Mouse (Mus musculus) limb, embryonic 13.5 days (tissue): ENCODE data around the gene Capn2. TPM values are rescaled to one million over a fixed set of nuclear protein-coding genes. Genes with fewer than 3 reads are reported as not detected.

Experiments
- ATAC-seq: fragments of 200-750 bp; cut with Nextera tagmentation; 2 replicates; pipeline ENCODE4 v1.8.0; 2017; ENCODE audit warnings: low read depth, moderate number of reproducible peaks, moderate TSS enrichment; ENCODE audit not compliant: low FRiP score
- H3K27ac ChIP-seq: fragments of 300-500 bp; sonication (generic); 2 replicates; pipeline ENCODE4 v1.5.1; 2015; ENCODE audit warnings: inconsistent platforms, mild to moderate bottlenecking, moderate library complexity
- H3K27me3 ChIP-seq: fragments of 300-500 bp; sonication (generic); 2 replicates; pipeline ENCODE4 v1.6.1; 2015; ENCODE audit warnings: mild to moderate bottlenecking, inconsistent platforms
- H3K36me3 ChIP-seq: fragments of 300-500 bp; sonication (generic); 2 replicates; pipeline ENCODE4 v1.6.1; 2015; ENCODE audit warnings: inconsistent platforms, mild to moderate bottlenecking, moderate library complexity
- H3K4me1 ChIP-seq: fragments of 300-500 bp; sonication (generic); 2 replicates; pipeline ENCODE4 v1.6.1; 2015; ENCODE audit warnings: inconsistent platforms
- H3K4me2 ChIP-seq: fragments of 300-500 bp; sonication (generic); replicated peaks from 2 replicates; pipeline ENCODE4 v1.6.1; 2015; ENCODE audit warnings: inconsistent platforms, mild to moderate bottlenecking, moderate library complexity
- H3K4me3 ChIP-seq: fragments of 300-500 bp; sonication (generic); 2 replicates; pipeline ENCODE4 v1.5.1; 2015; ENCODE audit warnings: moderate library complexity, mild to moderate bottlenecking, inconsistent platforms
- H3K9ac ChIP-seq: fragments of 300-500 bp; sonication (generic); 2 replicates; pipeline ENCODE4 v1.6.1; 2015; ENCODE audit warnings: mild to moderate bottlenecking, inconsistent platforms
- H3K9me3 ChIP-seq: fragments of 300-500 bp; sonication (generic); 2 replicates; pipeline ENCODE4 v1.6.1; 2016; ENCODE audit warnings: inconsistent platforms
- WGBS: fragments of 180-500 bp; shearing (Covaris S2); methylation state at CpG from one replicate; pipeline ENCODE4 v1.1.7; 2015; 5-methylcytosine and 5-hydroxymethylcytosine counted together
- polyA plus RNA-seq: library from polyadenylated mRNA; unstranded; fragments of >200 nt; fragmentation: Nextera tagmentation; extraction: Ambion mirVana; gene quantifications from 2 replicates; pipeline ENCODE4 v1.2.1, GENCODE M21; 2015

Capn2 gene
- polyA plus RNA-seq, 1 experiment from 2014 or later: 148 TPM

DNA sequence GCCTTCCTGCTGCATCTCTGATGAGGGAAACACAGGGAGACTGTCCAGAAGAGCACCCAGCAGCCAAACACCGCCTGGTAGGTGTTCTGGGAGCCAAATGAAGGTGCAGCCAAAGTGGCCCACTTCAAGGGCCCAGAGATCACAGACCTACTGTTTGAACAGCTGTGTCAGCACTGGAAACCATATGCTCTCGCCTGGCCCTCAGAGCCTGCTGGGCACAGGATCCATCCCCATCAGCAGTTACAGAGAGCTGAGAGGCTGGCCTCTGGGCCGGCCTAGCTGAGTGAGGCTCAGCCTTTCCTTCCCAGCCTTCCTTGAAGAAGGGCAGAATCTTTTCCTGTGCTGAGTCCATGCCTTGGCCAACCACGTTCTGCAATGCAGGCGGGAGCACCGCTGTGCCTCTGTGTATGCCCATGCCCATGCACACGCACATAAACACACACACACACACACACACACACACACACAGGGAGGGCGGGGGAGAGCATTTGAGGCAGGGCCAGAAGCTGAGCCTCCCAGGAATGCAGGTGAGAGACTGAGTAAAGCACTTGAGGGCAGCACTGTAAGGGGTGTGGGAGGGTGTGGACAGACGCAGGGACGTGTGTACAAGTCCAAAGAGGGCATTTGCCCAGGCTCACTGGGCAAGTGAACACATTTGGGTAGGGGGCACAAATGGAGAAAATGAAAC lies 8.2 kb downstream of the Capn2 start:
- Histone ChIP-seq H3K27ac (no peak overlapping the region), H3K27me3 (no peaks in the 10 kb centered on the region), H3K4me3 (no peak overlapping the region), H3K36me3 (peaks cover 83% of the 10 kb centered on the region), H3K9ac (no peak overlapping the region), H3K4me1 (peaks cover 18% of the 10 kb centered on the region), H3K4me2 (no peak overlapping the region), H3K9me3 (no peaks in the 10 kb centered on the region)
- WGBS: 66% methylated on average over 10 of the region's 10 CpGs
- peak; percentile 12; the same call in 1 of the 2 replicates for ATAC-seq

DNA sequence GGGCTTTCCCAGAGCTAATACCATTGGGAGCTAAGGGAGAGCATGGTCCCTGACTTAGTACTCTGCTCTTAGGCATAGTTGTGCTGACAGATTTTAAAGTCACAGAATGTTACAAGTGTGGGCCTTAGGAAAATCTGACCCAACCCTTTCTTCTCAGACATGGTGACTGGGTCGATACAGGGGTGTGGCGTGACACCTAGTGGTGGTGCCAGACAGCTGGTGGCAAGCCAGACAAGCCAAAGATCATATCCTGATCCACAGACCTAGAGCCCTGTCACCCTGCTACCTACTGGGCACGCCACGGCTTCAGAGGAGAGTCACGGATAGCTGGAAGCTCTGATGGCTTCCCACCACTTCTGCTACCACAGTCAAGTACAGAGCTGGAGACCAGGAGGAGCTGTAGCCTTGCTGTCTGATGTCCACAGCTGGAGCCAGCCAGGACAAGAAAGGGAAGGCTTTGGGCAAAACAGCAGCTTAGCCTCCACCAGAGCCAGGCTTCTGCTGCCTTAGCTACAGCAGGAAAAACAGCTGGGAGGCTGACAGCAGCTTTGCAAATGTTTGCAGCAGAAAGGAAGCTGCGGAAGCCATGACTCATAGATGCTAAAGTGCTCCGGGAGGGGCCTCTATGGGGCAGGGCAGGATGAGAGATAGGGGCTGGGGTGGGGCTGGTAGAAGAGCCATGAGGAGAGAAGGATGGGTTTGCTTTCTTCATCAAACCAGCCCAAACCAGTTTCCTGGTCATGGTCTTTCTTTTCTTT lies 11.0 kb downstream of the Capn2 start:
- H3K27ac ChIP-seq: peak overlapping the region; percentile 65; the same call in 1 of the 2 replicates
- H3K27me3 ChIP-seq: no peaks in the 10 kb centered on the region
- H3K9me3 ChIP-seq: no peaks in the 10 kb centered on the region
- no peak overlapping the region for H3K4me3 ChIP-seq
- no peak for ATAC-seq
- peaks cover 21% of the 10 kb centered on the region for H3K4me1 ChIP-seq
- 55% methylated on average over 7 of the region's 7 CpGs for WGBS
- peak overlapping the region; percentile 20; the same call in 1 of the 2 replicates for H3K9ac ChIP-seq
- H3K4me2 ChIP-seq: no peak overlapping the region
- peaks cover 74% of the 10 kb centered on the region for H3K36me3 ChIP-seq

DNA sequence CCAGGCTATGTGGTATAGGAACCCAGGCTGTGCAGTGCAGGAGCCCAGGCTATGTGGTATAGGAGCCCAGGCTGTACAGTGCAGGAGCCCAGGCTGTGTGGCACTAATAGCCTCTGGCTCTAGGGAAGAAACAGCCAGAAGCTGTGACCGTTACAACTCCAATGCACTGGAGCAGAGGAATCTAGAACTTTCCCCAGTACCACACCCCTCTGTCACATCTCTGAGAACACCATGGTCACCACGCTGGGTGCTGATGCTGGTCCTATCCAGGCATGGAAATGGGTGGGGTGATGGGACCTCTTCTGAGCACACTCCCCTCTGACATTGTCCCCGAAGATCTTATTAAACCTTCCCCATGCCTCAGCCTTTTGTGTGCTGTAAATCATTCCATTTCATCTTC lies 12.1 kb downstream of the Capn2 start:
- Histone ChIP-seq H3K27me3 (no peaks in the 10 kb centered on the region), H3K4me2 (no peak overlapping the region), H3K4me3 (no peak overlapping the region), H3K27ac (no peak overlapping the region), H3K9ac (no peak overlapping the region), H3K4me1 (peaks cover 21% of the 10 kb centered on the region), H3K9me3 (no peaks in the 10 kb centered on the region), H3K36me3 (peaks cover 74% of the 10 kb centered on the region)
- 87% methylated on average over 3 of the region's 3 CpGs for WGBS
- ATAC-seq: no peak

DNA sequence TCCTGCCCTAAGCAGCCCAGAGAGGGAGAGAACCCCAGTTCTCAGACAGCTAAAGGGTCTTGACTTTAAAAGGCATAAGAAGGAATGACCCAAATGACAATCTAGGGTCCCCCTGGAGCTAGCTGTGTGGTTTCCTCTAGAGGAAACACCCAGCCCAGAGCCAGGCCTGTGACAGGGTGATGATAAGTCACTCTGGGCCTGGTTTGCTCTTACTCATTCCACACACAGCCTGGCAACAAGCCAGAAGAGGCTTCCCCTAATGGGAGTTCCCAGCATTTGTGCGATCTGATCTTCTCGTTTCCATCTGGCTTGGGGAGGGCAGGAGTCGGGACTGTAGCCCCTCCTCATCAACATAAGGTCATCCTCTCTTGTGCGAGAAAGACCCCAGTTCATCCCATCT lies 13.2 kb downstream of the Capn2 start:
- Histone ChIP-seq H3K27ac (no peak overlapping the region), H3K36me3 (peaks cover 74% of the 10 kb centered on the region), H3K9me3 (no peaks in the 10 kb centered on the region), H3K27me3 (no peaks in the 10 kb centered on the region), H3K4me3 (no peak overlapping the region), H3K9ac (0 out of 2 replicates have a peak overlapping the region, but pooled peaks have one; percentile 2), H3K4me1 (peaks cover 25% of the 10 kb centered on the region), H3K4me2 (no peak overlapping the region)
- WGBS: 23% methylated on average over 4 of the region's 4 CpGs
- ATAC-seq: no peak

DNA sequence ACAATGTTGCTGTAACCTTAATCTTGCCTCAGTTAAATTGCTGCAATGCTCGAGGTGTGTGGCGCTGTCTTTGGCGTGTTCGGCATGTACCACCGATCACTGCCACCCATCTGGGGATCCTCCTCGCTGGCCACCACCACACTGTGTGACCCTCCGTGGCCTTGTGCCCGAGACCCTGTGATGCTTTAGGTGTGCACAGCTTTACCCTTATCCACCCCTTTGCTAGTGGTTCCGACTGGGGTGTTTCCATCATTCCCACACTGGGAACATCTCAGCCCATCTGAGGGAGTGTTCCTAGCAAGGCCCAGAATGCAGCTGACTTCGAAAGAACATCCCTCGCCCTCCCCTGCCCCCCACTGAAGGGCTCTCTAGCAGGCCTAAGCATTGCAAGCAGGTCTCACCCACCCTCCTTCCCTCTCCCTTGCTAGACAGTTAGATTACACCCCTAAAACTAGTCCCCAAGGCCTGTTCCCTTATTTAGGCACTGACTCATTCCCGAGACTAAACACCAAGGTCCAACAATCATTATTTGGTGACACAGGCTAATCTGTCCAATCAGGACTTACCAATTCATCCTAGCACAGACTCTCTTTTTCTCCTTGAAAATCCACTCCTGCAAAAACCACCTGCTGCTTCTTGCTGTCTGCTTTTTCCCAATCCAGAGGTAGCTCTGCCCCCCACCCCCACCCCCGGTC lies 14.1 kb downstream of the Capn2 start:
- ATAC-seq: no peak
- Histone ChIP-seq H3K4me2 (no peak overlapping the region), H3K4me3 (no peak overlapping the region), H3K27me3 (no peaks in the 10 kb centered on the region), H3K4me1 (peaks cover 25% of the 10 kb centered on the region), H3K27ac (no peak overlapping the region), H3K9me3 (no peaks in the 10 kb centered on the region), H3K9ac (no peak overlapping the region), H3K36me3 (peaks cover 70% of the 10 kb centered on the region)
- 81% methylated on average over 13 of the region's 13 CpGs for WGBS

DNA sequence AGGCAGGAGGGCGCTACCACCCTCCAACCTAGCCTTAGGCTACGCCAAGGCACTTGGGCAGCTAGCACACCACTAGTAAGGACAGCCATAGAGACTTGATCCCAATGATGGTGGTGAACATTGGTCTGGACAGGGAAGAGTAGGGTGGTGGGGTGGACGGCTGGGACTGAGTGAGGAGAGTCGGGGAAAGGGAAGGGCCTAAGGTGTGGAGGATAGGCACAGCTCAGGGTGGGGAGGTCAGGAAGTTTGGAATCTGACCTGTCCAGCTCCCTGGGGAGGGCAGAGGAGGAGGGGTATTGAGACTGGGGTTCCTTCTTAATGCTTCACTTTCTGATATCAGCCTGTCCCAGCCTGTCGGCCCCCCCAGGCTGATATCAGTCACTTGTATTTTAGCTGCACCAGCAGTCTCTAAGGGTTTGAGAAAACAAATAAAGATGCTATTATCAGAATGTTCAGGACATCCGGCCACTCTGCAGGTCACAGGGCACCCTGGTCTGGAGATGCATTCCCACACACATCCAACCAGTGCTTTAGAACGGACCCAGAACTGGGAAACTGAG lies 14.8 kb downstream of the Capn2 start:
- Histone ChIP-seq H3K36me3 (peaks cover 69% of the 10 kb centered on the region), H3K9me3 (no peaks in the 10 kb centered on the region), H3K27me3 (no peaks in the 10 kb centered on the region), H3K4me1 (peaks cover 30% of the 10 kb centered on the region), H3K9ac (no peak overlapping the region), H3K27ac (no peak overlapping the region), H3K4me2 (no peak overlapping the region), H3K4me3 (no peak overlapping the region)
- ATAC-seq: no peak
- WGBS: 81% methylated on average over 7 of the region's 7 CpGs

DNA sequence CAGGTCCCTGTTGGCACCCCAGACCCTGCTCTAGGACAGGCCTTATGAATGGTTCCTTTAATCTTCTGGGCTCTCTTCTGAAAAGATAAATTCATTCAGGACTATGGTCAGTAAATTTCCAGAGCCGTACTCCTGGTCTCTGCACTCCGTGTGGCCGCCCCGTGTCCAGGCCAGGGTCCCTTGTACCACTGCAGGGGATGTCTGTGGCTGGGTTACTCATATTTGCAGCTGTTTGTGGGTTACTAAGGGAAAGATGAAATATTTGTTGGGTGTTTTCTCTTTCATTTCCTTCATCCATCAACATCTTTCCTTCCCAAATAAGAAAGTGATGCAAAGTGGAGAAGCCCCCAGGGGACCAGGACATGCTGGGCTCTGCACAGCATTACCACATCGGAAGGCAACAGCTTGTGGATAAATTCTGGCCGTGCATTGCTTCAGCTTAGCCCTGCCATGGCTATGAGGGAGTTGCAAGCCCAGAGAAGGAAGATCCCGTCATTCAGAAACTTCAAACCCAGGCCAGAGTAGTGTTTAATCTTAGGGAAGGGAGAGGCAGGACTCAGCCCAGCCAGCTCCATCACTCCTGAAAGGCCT lies 15.5 kb downstream of the Capn2 start:
- Histone ChIP-seq H3K4me2 (no peak overlapping the region), H3K36me3 (peaks cover 67% of the 10 kb centered on the region)
- WGBS: 87% methylated on average over 7 of the region's 7 CpGs

DNA sequence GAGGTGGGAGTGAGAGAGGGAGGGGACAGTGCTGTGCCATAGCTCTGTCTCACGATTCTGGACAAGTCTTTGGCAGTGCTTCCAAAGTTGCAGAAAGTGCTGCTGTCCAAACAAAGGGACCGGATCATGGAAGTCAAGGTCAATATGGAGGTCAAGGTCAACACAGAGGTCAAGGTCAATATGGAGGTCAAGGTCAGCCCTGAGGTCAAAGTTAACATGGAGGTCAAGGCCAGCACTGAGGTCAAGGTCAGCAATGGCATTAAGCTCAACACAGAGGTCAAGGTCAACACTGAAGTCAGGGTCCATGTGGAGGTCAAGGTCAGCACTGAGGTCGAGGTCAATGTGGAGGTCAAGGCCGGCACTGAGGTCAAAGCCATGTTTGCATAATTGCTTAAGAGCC lies 16.6 kb downstream of the Capn2 start:
- Histone ChIP-seq H3K9ac (no peak overlapping the region), H3K27ac (no peak overlapping the region), H3K9me3 (no peaks in the 10 kb centered on the region), H3K4me3 (no peak overlapping the region), H3K27me3 (no peaks in the 10 kb centered on the region), H3K4me2 (no peak overlapping the region), H3K4me1 (peaks cover 46% of the 10 kb centered on the region), H3K36me3 (peaks cover 58% of the 10 kb centered on the region)
- no peak for ATAC-seq
- WGBS: 82% methylated on average over 4 of the region's 4 CpGs

More for the DNA sequence above, 15.5 kb downstream of the Capn2 start:
- no peak overlapping the region for H3K4me3 ChIP-seq
- no peaks in the 10 kb centered on the region for H3K27me3 ChIP-seq
- no peak overlapping the region for H3K9ac ChIP-seq
- ATAC-seq: no peak
- no peak overlapping the region for H3K27ac ChIP-seq
- peaks cover 36% of the 10 kb centered on the region for H3K4me1 ChIP-seq
- no peaks in the 10 kb centered on the region for H3K9me3 ChIP-seq

DNA sequence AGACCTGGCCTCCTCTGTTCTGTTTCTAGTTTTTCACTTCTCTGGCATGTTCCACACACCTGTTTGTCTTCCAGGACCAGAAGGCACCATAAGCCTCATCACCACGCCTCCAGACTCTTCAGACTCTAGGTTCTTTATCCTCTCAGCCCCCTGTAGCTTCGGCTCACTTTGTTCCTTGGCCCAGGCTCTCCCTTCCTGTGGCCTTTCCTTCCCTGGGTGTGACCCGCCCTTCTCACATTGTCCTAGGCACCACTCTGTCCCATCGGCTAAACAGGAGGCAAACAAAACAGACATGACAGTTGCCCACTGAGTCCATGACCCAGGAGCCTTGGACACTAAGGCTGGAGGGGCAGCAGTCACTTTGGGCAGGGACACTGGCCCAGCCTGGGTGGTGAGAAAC lies 17.2 kb downstream of the Capn2 start:
- WGBS: 80% methylated on average over 4 of the region's 4 CpGs
- Histone ChIP-seq H3K27me3 (no peaks in the 10 kb centered on the region), H3K4me1 (peaks cover 46% of the 10 kb centered on the region), H3K27ac (no peak overlapping the region), H3K36me3 (peaks cover 51% of the 10 kb centered on the region), H3K4me3 (no peak overlapping the region), H3K9me3 (no peaks in the 10 kb centered on the region), H3K9ac (no peak overlapping the region), H3K4me2 (no peak overlapping the region)
- ATAC-seq: no peak

DNA sequence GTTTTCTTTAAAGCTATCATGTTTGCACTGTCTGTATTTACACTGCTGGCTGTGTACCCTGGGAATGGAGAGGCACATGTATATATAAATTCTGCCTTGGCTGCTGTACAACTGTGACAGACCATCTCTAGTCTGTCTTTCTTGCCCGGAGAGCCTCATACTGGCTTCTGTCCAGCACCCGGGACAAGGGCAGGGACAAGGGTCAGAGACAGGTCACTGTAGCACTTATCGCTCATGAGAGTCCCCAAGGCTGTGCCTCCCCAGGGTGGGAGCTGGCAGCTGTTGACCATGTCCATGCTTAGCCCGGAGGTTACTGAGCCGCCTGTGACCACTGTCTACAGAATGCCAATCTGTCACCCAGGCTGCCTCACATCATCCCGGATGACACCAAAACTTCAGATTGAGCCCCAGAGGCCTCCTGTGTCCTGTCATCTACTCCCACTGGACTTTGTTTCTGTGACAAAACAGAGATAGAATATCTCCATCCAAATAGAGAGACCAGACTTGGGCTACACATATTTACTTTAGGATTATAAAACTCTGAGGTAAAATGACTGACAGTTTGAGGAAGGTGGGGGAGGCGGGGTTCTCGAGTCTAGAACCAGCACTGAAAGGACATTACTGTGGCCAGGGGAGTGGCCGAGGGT lies 17.8 kb downstream of the Capn2 start:
- 0 out of 2 replicates have a peak, but pooled peaks have one; percentile 34 for ATAC-seq
- Histone ChIP-seq H3K27me3 (no peaks in the 10 kb centered on the region), H3K27ac (0 out of 2 replicates have a peak overlapping the region, but pooled peaks have one; percentile 22), H3K9me3 (no peaks in the 10 kb centered on the region), H3K4me3 (no peak overlapping the region), H3K36me3 (peaks cover 45% of the 10 kb centered on the region), H3K9ac (no peak overlapping the region), H3K4me2 (no peak overlapping the region), H3K4me1 (peaks cover 47% of the 10 kb centered on the region)
- WGBS: 83% methylated on average over 9 of the region's 9 CpGs

DNA sequence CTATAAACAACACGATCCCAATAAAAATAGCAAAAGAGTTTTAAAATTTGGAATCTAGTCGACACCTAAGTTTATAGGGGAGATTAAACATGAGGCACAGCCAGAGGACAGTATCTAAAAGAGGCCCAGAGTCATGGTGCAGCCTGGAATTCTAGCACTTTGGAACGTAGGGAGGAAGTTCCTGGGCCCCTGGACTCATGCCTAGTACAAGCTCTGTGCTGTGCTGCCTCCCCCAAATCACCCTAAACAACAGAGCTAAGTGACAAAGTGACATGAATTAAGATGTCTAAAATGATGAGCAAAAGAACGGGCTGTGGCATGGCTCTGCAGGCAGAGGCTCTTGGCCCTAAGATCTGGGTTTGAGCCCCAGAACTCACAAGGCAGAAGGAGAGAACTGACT lies 19.7 kb downstream of the Capn2 start:
- no peak overlapping the region for H3K27ac ChIP-seq
- H3K36me3 ChIP-seq: peaks cover 45% of the 10 kb centered on the region
- 43% methylated on average over 4 of the region's 4 CpGs for WGBS
- no peak overlapping the region for H3K4me2 ChIP-seq
- no peak for ATAC-seq
- no peak overlapping the region for H3K9ac ChIP-seq
- H3K9me3 ChIP-seq: no peaks in the 10 kb centered on the region
- no peaks in the 10 kb centered on the region for H3K27me3 ChIP-seq
- peaks cover 43% of the 10 kb centered on the region for H3K4me1 ChIP-seq
- H3K4me3 ChIP-seq: no peak overlapping the region
